Mouse (Mus musculus): ENCODE results near the gene Frmd4a. TPM values are rescaled to one million over a fixed set of nuclear protein-coding genes. Genes with fewer than 3 reads are reported as not detected.

Frmd4a gene
- total and polyA plus RNA-seq, 3 experiments = 32.6 to 55.7 (median 43.6) TPM

- Histone ChIP-seq H3K27me3 (ENCODE audit: insufficient read depth, low read length) (no peaks in the 10 kb centered on the region), H3K9me3 (replicated peaks) (no peaks in the 10 kb centered on the region), H3K36me3 (replicated peaks) (no peaks in the 10 kb centered on the region), H3K4me3 (ENCODE audit: low read depth, low read length) (no peak overlapping the region), H3K4me1 (ENCODE audit: insufficient read depth, low read depth, low read length) (no peaks in the 10 kb centered on the region)
- ATAC-seq (ENCODE audit: extremely low read depth, insufficient number of reproducible peaks, low FRiP score, poor library complexity, severe bottlenecking) (no peak), DNase-seq (ENCODE audit: low spot score) (no peak)
- TF ChIP-seq POLR2AphosphoS5 (IDR thresholded peaks at IDR 0.05; ENCODE audit: insufficient replicate concordance, low read depth, low read length) (no peak), TAL1 (conservative IDR thresholded peaks at IDR 0.05; ENCODE audit: low read depth, low read length) (no peak), GATA2 (IDR thresholded peaks at IDR 0.05; ENCODE audit: borderline replicate concordance, low read depth, low read length) (no peak), CTCF (IDR thresholded peaks at IDR 0.05; ENCODE audit: low read depth, low read length) (no peak), GATA1 (IDR thresholded peaks at IDR 0.05; ENCODE audit: borderline replicate concordance, low read length) (no peak)
Measured at GRCm38 (mm10) chr2:4194324-4195014, 177.0 kb downstream of the Frmd4a start.

GRCm38 (mm10) chr2:4196041-4196440, 178.5 kb downstream of the Frmd4a start:
- H3K4me1 ChIP-seq (ENCODE audit: insufficient read depth, low read depth, low read length) = no peaks in the 10 kb centered on the region
- DNase-seq (ENCODE audit: low spot score) = no peak
- no peak for ATAC-seq (ENCODE audit: extremely low read depth, insufficient number of reproducible peaks, low FRiP score, poor library complexity, severe bottlenecking)
- TF ChIP-seq GATA2 (IDR thresholded peaks at IDR 0.05; ENCODE audit: borderline replicate concordance, low read depth, low read length) = no peak
- TF ChIP-seq TAL1 (conservative IDR thresholded peaks at IDR 0.05; ENCODE audit: low read depth, low read length) = no peak
- TF ChIP-seq CTCF (IDR thresholded peaks at IDR 0.05; ENCODE audit: low read depth, low read length) = no peak
- TF ChIP-seq GATA1 (IDR thresholded peaks at IDR 0.05; ENCODE audit: borderline replicate concordance, low read length) = no peak
- no peak for TF ChIP-seq POLR2AphosphoS5 (IDR thresholded peaks at IDR 0.05; ENCODE audit: insufficient replicate concordance, low read depth, low read length)
- H3K27me3 ChIP-seq (ENCODE audit: insufficient read depth, low read length) = no peaks in the 10 kb centered on the region
- no peaks in the 10 kb centered on the region for H3K9me3 ChIP-seq (replicated peaks)
- H3K36me3 ChIP-seq (replicated peaks) = no peaks in the 10 kb centered on the region
- no peak overlapping the region for H3K4me3 ChIP-seq (ENCODE audit: low read depth, low read length)

- ATAC-seq (ENCODE audit: extremely low read depth, insufficient number of reproducible peaks, low FRiP score, poor library complexity, severe bottlenecking) = no peak
- Histone ChIP-seq H3K4me3 (ENCODE audit: low read depth, low read length) (no peak overlapping the region), H3K27me3 (ENCODE audit: insufficient read depth, low read length) (no peaks in the 10 kb centered on the region; the same call in 1 of the 2 replicates), H3K9me3 (replicated peaks) (no peaks in the 10 kb centered on the region), H3K4me1 (ENCODE audit: insufficient read depth, low read depth, low read length) (no peaks in the 10 kb centered on the region), H3K36me3 (replicated peaks) (no peaks in the 10 kb centered on the region)
- TF ChIP-seq GATA2 (IDR thresholded peaks at IDR 0.05; ENCODE audit: borderline replicate concordance, low read depth, low read length) (no peak), POLR2AphosphoS5 (IDR thresholded peaks at IDR 0.05; ENCODE audit: insufficient replicate concordance, low read depth, low read length) (no peak), TAL1 (conservative IDR thresholded peaks at IDR 0.05; ENCODE audit: low read depth, low read length) (no peak), CTCF (IDR thresholded peaks at IDR 0.05; ENCODE audit: low read depth, low read length) (no peak), GATA1 (IDR thresholded peaks at IDR 0.05; ENCODE audit: borderline replicate concordance, low read length) (no peak)
- no peak for DNase-seq (ENCODE audit: low spot score)
Measured at GRCm38 (mm10) chr2:4209234-4209633, 191.7 kb downstream of the Frmd4a start.

GRCm38 (mm10) chr2:4222497-4222828, 204.9 kb downstream of the Frmd4a start:
- Histone ChIP-seq H3K9me3 (replicated peaks) (no peaks in the 10 kb centered on the region), H3K27me3 (ENCODE audit: insufficient read depth, low read length) (0 out of 2 replicates have a peak, but pooled peaks cover 6% of the 10 kb centered on the region), H3K4me1 (ENCODE audit: insufficient read depth, low read depth, low read length) (no peaks in the 10 kb centered on the region), H3K36me3 (replicated peaks) (no peaks in the 10 kb centered on the region), H3K4me3 (ENCODE audit: low read depth, low read length) (no peak overlapping the region)
- ATAC-seq (ENCODE audit: extremely low read depth, insufficient number of reproducible peaks, low FRiP score, poor library complexity, severe bottlenecking) (no peak), DNase-seq (ENCODE audit: low spot score) (no peak)
- no peak for TF ChIP-seq GATA2 (IDR thresholded peaks at IDR 0.05; ENCODE audit: borderline replicate concordance, low read depth, low read length)
- no peak for TF ChIP-seq TAL1 (conservative IDR thresholded peaks at IDR 0.05; ENCODE audit: low read depth, low read length)
- no peak for TF ChIP-seq CTCF (IDR thresholded peaks at IDR 0.05; ENCODE audit: low read depth, low read length)
- TF ChIP-seq POLR2AphosphoS5 (IDR thresholded peaks at IDR 0.05; ENCODE audit: insufficient replicate concordance, low read depth, low read length) = no peak
- no peak for TF ChIP-seq GATA1 (IDR thresholded peaks at IDR 0.05; ENCODE audit: borderline replicate concordance, low read length)

GRCm38 (mm10) chr2:4223316-4223715, 205.8 kb downstream of the Frmd4a start:
- ATAC-seq (ENCODE audit: extremely low read depth, insufficient number of reproducible peaks, low FRiP score, poor library complexity, severe bottlenecking) (no peak), DNase-seq (ENCODE audit: low spot score) (no peak)
- no peak overlapping the region for H3K4me3 ChIP-seq (ENCODE audit: low read depth, low read length)
- no peaks in the 10 kb centered on the region for H3K4me1 ChIP-seq (ENCODE audit: insufficient read depth, low read depth, low read length)
- no peaks in the 10 kb centered on the region for H3K36me3 ChIP-seq (replicated peaks)
- H3K27me3 ChIP-seq (ENCODE audit: insufficient read depth, low read length) = 0 out of 2 replicates have a peak, but pooled peaks cover 6% of the 10 kb centered on the region
- no peaks in the 10 kb centered on the region for H3K9me3 ChIP-seq (replicated peaks)
- TF ChIP-seq TAL1 (conservative IDR thresholded peaks at IDR 0.05; ENCODE audit: low read depth, low read length) (no peak), POLR2AphosphoS5 (IDR thresholded peaks at IDR 0.05; ENCODE audit: insufficient replicate concordance, low read depth, low read length) (no peak), GATA2 (IDR thresholded peaks at IDR 0.05; ENCODE audit: borderline replicate concordance, low read depth, low read length) (no peak), CTCF (IDR thresholded peaks at IDR 0.05; ENCODE audit: low read depth, low read length) (no peak), GATA1 (IDR thresholded peaks at IDR 0.05; ENCODE audit: borderline replicate concordance, low read length) (no peak)

- Histone ChIP-seq H3K27me3 (ENCODE audit: insufficient read depth, low read length) (peaks cover 2% of the 10 kb centered on the region; the same call in 1 of the 2 replicates), H3K4me3 (ENCODE audit: low read depth, low read length) (no peak overlapping the region), H3K36me3 (replicated peaks) (no peaks in the 10 kb centered on the region), H3K9me3 (replicated peaks) (no peaks in the 10 kb centered on the region), H3K4me1 (ENCODE audit: insufficient read depth, low read depth, low read length) (no peaks in the 10 kb centered on the region)
- ATAC-seq (ENCODE audit: extremely low read depth, insufficient number of reproducible peaks, low FRiP score, poor library complexity, severe bottlenecking) = no peak
- no peak for DNase-seq (ENCODE audit: low spot score)
- no peak for TF ChIP-seq TAL1 (conservative IDR thresholded peaks at IDR 0.05; ENCODE audit: low read depth, low read length)
- TF ChIP-seq GATA1 (IDR thresholded peaks at IDR 0.05; ENCODE audit: borderline replicate concordance, low read length) = no peak
- no peak for TF ChIP-seq CTCF (IDR thresholded peaks at IDR 0.05; ENCODE audit: low read depth, low read length)
- no peak for TF ChIP-seq POLR2AphosphoS5 (IDR thresholded peaks at IDR 0.05; ENCODE audit: insufficient replicate concordance, low read depth, low read length)
- no peak for TF ChIP-seq GATA2 (IDR thresholded peaks at IDR 0.05; ENCODE audit: borderline replicate concordance, low read depth, low read length)
Measured at GRCm38 (mm10) chr2:4226941-4227558, 209.5 kb downstream of the Frmd4a start.

Data from G1E (cell line).